Mouse (Mus musculus): ENCODE data around the gene Mcoln1. TPM values are rescaled to one million over a fixed set of nuclear protein-coding genes. Genes with fewer than 3 reads are reported as not detected.

The Mcoln1 gene
- total RNA-seq, 1 experiment from 2014 or later = 31.8 TPM

DNA sequence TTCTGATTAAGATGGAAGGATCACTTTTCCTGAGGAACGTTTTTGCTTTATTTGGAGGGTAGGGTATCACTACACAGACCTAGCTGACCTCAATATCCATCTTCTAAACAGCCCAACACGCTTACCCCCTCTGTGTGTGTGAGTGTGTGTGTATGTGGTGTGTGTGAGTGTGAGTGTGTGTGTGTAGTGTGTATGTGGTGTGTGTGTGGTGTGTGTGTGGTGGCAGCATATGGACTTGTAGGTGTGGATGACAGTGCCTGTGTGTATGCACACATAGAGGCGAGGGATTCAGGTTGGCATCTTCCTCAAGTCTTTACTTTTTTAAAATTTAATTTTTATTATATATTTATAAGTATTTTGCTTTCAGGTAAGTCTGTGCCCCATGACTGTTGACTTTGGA is 1.7 kb upstream of the Mcoln1 start:
- no peak for DNase-seq

DNA sequence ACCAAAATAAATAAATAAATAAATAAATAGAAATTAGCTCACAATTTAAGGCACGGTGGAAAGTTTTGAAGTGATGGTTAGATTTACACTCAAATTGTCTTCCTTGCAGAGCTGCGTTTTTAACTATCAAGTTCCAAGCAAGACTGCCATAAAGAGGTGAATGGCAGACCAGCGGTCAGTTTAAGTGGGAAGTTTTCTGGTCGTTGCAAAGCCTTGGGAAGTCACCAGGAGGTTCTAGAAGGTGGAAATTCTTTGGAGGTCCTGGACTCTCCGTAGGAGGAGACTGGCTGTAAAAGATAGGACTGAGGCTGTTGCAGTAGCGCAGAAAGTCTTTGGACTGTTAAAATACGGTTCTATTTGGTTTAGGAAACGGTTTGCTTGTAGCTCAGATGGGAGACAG is 506 bp upstream of the Mcoln1 start:
- DNase-seq = no peak

DNA sequence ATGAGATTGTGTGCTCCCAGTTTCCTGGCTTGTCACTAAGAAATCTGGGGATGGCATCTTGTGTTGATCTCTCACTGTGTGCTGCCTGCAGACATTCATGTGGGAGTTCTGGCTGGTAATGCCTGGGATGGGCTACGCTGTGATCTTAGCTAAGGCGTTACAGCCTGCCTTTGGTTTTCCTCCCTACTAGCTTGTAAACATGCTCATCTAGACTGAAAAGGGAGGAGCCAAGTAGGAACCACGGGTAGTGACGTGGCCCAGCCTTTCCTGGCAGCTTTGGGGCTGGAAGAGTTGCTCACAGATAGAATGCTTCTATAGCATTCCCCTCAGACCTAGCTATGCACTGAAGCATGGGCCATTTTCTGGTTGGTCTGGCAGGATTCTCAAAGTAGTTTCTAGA is 2.0 kb downstream of the Mcoln1 start:
- no peak for DNase-seq

DNA sequence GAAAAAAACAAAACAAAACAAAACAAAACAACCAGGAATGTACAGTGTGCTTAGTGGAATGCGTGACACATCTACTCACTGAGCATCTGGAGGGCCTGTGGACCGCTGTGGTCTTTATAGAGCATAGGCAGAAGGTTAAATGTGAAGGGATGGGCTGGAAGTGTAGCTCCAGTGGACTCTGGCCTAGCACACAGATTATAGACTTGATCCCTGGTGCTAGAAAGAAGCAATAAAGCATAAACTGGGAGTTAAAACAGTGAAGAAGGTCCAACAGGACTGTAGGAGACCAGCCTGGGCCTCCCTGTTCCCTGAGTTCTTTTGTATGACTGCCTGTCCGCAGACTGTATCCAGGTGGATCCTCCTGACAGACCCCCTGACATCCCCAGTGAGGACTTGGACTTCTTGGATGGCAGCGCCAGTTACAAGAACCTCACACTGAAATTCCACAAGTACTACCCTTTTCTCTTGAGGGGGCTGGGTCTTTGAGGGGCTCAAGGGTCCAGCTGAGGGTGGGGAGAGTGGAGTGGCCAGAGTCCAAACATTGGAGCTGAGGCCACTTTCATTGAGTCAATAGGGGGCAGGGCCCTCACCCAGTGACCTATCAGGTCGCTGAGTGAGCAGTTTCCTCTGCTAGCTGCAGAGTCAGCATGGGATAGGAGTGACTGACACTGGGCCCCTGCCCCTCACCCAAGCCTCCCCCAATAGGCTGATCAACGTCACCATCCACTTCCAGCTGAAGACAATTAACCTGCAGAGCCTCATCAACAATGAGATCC is 7.9 kb downstream of the Mcoln1 start:
- DNase-seq = no peak

DNA sequence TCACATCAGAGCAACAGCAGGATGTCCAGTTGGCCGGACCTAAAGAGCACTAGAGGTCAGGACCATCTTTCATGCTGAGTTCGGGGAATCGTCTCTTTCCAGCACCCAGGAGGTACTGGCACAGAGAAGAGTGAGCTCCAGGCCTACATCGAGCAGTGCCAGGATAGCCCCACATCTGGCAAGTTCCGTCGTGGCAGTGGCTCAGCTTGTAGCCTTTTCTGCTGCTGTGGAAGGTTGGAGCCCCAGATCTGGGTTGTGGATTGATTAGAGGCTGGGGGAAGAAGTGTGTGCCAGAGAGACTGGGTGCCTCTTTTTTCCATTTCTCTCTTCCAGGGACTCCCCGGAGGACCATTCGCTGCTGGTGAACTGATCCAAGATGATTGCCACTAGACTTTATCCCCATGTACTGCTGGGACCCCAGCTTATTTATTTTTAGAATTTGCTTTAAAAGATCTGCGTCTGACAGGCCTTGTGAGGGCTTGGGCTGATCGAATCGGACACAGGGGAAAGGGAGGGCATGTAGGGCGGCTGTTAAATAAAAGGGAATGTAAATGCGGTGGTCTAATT is 14.5 kb downstream of the Mcoln1 start:
- DNase-seq = no peak

DNA sequence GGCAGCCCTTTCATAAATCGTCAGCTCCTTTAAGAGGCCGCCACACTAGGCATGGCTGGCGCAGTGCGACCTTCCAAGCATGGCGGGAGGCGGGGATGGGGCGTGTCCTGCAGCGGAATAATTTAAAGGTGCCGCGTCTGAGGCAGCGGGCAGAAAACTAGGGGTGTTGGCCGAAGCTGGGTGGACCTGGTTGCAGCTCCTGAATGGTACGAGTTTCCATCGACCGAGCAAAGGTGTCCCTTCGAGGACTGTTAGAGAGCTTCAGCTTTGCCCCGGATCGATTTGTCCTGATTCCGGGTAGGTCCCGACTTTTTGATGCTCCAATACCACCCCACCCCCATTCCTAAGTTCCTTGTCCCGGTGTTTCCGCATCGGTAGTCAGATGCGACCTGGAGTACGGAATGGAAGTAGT is 15.0 kb downstream of the Mcoln1 start, which contains the start of gene Pnpla6:
Gene Pnpla6, plus strand, starts transcription at position 125 of the 412 bp plus-strand sequence.
- DNase-seq = peak; percentile 94

DNA sequence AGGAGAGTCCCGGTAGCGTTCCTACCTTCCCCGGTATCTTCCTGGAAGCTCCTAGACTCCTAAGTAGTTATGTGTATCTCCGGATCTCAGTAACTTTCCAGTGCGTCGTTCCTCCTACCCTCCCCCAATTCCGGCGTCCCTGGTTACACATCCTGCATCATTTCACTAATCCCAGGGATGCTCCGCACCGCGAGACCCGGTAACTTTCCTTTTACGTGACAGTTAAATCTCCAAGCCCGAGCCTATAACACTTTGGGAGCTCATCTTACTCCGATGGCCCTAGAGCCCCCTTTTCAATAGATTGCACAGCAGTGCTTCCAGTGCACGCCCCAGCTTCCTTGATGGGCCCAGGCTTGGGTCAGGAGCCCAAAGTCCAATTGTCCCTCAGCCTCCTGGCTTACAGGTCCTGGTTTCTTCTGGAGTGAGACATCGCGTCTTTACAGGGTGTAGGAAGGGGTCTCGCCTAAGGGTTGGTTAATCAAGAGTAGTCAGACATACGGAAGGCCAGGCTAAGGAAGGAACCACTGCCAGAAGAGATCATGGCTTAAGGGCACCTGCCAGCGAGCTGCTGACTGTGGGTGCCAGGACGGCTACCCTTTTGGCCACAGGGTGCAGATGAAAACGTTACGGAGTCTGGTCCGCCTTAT is 15.6 kb downstream of the Mcoln1 start:
- peak; percentile 75 for DNase-seq

DNA sequence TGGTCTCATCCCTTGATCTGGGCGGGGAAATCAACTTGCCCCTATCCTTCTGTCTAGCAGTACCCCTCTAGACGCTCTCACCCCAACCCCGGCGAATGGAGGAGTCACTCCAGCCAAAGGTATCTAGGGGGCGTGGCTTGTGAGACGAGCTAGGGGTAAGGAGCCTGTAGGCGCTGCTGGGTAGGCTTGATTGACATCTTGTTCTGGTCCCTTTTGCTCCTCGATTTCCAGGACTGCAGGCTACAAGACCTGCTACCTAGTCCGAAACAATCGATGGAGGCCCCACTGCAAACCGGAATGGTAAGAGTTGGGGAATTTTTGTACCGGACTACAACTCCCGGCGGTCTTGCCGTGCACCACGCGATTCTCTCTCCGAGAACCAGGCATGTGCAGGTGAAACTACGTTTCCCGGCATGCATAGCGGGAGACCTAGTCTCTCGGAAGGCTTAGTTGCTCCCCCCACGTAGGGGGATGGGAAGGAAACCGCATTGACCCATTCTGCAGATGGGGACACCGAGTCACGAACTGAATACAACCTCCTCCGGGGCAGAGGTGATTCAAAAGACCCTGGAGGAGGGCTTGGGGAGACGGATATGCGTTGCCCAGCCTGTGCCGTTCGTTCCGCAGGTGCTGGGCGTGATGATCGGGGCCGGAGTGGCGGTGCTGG is 16.3 kb downstream of the Mcoln1 start:
- peak; percentile 96 for DNase-seq

DNA sequence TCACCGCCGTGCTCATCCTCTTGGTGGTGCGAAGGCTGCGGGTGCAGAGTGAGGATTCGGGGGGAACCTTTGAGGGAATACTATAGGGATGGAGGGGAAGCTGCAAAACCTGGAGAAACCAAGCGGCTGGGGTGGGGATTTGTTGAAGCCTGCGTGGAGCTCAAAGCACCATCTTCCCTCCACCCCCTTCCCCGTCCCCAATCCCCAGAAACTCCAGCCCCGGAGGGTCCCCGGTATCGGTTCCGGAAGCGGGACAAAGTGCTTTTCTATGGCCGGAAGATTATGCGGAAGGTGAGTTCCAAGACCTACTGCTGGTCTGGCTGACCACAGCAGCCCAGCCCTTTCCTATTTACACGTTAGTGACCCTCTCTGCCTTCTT is 16.8 kb downstream of the Mcoln1 start:
- peak; percentile 39 for DNase-seq

DNA sequence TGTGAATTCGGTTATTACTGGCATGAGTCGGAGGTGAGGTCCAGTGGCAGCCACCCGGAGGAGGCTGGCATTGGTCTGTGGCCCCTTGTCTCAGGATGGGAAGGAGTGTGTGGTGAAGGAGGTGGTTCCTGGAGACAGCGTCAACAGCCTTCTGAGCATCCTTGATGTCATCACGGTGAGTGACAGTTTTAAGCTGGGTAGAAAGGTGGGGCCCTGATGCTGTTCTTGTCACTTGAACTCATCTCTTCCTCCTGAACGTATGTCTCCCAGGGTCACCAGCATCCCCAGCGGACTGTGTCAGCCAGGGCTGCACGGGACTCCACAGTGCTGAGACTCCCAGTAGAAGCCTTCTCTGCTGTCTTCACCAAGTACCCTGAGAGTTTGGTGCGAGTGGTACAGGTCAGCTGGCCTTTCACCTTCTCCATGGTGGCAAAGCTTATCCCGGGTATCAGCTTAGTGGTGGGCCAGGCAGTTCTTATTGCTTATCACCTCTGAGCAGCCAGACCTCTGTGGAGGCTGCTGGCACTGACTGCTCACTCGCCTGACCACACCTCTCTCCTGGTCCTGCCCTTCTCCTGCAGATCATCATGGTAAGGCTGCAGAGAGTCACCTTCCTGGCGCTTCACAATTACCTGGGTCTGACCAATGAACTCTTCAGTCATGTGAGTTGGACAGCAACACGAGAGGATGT is 21.9 kb downstream of the Mcoln1 start:
- DNase-seq = no peak

DNA sequence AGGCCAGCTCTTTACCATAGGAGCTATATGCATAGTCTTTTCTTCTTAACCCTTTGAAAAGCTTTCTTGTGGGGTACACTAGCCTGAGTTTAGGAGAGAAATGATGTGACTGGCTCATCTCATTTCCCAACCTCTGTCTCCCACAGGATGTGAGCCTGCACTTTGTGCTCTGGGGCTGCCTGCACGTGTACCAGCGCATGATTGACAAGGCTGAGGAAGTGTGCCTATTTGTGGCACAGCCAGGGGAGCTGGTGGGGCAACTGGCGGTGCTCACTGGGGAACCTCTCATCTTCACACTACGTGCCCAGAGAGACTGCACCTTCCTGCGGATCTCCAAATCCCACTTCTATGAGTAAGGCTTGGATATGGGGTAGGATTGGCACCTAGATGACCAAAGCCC is 30.6 kb downstream of the Mcoln1 start:
- DNase-seq = no peak

DNA sequence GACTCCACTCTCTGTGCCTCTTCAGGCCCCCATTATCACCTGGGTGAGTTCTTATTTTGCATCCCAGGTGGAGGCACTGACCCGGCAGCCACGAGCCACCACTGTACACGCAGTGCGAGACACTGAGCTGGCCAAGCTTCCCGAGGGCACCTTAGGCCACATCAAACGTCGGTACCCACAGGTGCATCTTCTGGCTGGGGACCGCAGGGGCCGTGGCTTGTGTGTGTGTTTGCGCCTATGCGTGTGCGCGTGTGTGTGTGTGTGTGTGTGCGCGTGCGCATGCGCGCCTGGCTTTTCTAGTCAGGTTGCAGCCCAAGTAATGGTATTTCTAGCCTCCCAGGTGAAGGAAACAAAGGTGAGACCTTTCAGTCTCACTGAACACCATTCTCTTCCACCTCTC is 31.7 kb downstream of the Mcoln1 start:
- DNase-seq = no peak

DNA sequence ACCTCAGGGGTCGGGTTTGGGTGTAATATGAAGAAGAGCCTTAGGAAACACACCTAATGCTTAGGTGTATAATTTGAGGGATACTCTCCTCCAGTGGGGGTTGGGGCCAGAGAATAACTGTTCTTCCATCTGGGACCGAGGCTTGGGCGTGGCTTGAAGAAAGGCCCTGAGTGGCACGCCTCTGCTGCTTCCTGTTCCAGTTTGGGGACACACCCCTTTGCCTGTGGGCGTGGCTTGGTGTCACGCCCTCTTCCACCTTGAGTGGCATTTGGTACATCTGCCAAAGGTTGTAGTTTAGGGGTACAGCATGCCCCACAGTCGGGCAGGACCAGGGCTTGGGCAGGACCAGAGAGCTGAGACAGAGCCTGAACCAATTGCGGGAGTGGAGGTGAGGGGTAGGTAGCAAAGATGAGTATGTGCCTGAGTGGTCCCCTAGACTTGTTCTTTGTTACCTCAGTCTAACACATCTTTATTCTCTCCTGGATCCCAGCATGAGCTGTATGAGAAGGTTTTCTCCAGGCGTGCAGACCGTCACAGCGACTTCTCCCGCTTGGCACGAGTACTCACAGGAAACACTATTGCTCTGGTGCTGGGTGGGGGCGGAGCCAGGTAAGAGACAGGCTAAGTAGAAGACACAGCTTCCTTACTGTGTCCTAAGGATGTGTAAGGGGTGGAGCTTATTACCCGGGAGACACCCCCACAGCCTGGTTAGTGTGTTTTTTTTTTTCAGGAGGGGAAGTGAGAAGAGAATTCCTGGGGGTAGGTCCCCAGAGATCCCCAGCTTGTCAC is 36.0 kb downstream of the Mcoln1 start:
- no peak for DNase-seq

DNA sequence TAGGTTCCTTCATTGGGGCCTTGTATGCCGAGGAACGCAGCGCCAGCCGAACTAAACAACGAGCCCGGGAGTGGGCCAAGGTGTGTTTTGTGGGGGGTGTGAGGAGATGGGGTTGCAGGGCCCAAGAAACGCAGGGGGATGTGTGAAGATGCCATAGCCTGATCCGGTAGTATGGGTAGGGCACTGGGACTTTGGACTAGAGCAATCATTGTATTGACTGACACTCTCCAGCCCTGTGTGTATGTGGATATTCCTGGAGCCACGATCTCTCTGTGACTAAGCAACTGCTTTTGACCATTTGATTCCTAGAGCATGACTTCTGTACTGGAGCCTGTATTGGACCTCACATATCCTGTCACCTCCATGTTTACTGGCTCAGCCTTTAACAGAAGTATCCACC is 36.7 kb downstream of the Mcoln1 start:
- no peak for DNase-seq

DNA sequence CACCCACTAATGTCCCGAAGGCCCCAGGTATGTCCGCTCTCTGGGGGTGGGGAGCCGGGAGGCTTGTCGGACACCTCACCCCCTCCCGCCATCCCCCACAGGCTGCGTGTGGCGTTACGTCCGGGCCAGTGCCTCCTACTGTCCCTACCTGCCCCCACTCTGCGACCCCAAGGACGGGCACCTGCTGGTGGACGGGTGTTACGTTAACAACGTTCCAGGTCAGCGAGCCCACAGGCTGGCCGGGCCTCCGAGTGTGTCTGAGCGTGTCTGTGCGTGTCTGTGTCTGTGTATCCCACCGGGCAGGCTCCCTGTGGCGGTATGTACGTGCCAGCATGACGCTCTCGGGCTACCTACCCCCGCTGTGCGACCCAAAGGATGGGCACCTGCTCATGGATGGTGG is 37.4 kb downstream of the Mcoln1 start:
- no peak for DNase-seq

DNA sequence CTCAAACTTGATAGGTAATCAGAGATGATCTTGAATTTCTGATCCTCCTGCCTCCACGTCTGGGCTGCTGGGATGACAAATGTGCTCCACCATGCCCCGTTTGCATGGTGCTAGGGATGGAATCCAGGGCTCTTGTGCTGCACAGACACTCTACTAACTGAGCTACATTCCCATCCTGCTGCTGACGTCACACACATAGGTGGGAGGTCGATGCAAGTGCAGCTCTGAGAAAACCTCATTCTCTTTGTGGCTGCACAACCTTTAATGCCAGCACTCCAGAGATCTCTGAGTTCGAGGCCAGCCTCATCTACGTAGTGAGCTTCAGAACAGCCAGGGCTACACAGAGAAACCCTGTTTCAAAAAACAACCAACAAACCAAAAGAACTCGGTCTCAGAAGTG is 38.9 kb downstream of the Mcoln1 start:
- DNase-seq = no peak

DNA sequence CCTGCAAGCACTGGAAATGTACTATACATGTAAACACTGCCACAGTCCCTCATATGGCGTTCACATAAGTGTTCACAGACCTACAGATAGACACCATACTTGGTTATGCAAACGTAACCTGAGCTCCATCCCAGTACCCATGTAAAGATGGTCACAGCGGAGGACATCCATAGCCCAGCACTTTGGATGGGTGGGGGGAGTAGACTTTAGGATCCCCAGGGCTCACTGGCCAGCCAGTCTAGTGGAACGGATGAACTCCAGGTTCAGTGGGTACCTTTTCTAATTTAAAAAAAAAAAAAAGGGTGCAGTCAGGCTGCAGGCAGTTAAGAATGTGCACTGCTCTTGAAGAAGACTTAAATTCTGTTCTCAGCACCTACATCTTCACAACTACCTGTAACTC is 39.8 kb downstream of the Mcoln1 start:
- no peak for DNase-seq

DNA sequence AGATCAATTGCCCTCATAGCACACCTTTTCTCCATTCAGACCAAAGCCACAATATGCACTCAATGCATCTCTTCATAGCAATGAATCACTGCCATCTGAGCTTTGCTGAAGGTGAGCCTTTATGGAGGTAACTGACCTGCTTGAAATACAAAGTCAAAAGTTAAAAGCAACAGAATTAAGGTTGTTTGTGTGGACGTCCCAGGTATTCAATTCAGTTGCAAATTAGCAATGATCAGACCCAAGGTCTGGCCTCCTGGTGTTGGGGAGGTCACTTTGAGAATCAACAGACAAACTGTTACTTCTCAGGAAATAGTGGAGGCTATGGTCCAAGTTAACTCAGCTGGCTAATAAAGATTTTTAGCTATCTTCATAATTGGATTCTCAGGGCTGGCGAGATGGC is 46.3 kb downstream of the Mcoln1 start:
- DNase-seq = no peak

DNA sequence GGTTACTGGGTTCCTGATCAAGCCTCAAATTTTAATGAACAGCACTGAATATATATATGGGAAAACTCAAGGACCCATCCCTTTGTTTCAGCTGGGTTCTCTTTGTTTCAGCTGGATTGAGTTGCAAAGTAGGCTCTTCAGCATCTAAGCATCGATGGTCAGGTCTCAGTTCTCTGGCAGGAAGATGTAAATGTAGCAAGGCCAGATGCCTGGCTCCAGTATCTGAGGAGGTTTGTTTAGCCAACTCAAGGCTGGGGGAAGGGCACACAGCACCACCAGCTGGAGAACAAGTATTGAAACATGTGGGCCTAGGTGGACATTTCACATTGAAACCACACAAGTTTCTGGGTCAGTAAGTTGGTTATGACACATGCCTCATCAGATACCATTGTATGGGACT is 52.0 kb downstream of the Mcoln1 start:
- DNase-seq = no peak

DNA sequence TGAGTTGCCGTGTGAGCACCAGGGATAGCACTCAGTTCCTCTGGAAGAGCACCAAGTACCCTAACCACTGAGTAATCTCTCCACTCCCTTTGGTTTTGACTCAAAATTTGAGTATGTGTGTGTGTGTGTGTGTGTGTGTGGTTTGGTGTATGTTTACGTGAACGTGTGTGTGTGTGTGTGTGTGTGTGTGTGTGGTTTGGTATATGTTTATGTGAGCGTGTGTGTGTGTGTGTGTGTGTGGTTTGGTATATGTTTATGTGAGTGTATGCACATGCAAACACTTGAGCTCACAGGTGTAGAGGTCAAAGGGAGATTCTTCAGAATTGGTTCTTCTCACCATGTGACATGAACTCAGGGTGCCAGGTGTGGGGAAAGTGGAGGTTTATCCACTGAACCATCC is 55.9 kb downstream of the Mcoln1 start:
- no peak for DNase-seq
